Mouse (Mus musculus) ES-Bruce4 (cell line): ENCODE data around the gene Stk4.

ENCODE experiments used
- CTCF ChIP-seq: IDR thresholded peaks from one replicate; pipeline ENCODE4 v1.8.1; 2011; ENCODE audit warnings: low read depth, low read length
- EP300 ChIP-seq: IDR thresholded peaks from 2 replicates; pipeline ENCODE4 v1.6.1; 2011; ENCODE audit warnings: low read depth, low read length; ENCODE audit not compliant: insufficient read depth
- POLR2A ChIP-seq: IDR thresholded peaks from one replicate; pipeline ENCODE4 v1.8.1; 2011; ENCODE audit warnings: low read length; ENCODE audit not compliant: insufficient read depth

DNA sequence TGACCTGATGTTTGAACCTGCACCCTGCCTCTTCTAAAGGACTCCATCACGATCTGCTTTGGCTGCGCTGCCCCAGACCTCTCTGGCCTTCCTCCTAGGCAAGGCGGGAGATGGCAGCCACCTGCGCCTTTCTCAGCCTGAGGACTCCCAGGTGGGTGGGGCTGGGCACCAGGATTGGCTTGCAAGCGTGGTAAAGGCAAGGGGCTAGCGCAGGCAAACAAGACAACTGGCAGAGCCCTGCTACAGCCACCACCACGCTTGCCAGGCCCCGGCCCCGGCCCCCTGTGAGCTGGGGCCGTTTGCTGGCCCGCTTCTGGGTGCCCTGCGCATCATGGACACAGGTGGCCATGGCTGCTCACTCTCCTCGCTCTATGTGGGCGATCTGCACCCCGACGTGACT is 45.0 kb upstream of the Stk4 start, which contains the start of gene Pabpc1l:
- no peak for TF ChIP-seq EP300
- TF ChIP-seq POLR2A = no peak
- TF ChIP-seq CTCF = no peak
